Mouse (Mus musculus) lung, postnatal 25 days (tissue): Measurements from ENCODE around the gene Tmem88b.
"Not testable (repeated sequence)": the region's sequence is repeated elsewhere in the genome, so short reads cannot be mapped to it uniquely, and the experiment has no call there.

Experiments
- DNase-seq: peaks from one replicate; pipeline ENCODE4 v3.0.0; 2022; ENCODE audit warnings: low spot score

Tmem88b gene

GRCm38 (mm10) chr4:155760613-155761355, 24.9 kb downstream of the Tmem88b start, which contains the start of gene Atad3a:
Gene Atad3a, minus strand, starts transcription at chr4:155761093.
- peak; percentile 97 for DNase-seq

- DNase-seq = peak; percentile 30
Measured at GRCm38 (mm10) chr4:155759862-155760612, 25.6 kb downstream of the Tmem88b start.

- DNase-seq = no peak
Measured at GRCm38 (mm10) chr4:155757011-155757410, 28.7 kb downstream of the Tmem88b start.

GRCm38 (mm10) chr4:155746575-155747490, 38.8 kb downstream of the Tmem88b start:
- DNase-seq = no peak

- DNase-seq = no peak
Measured at GRCm38 (mm10) chr4:155746036-155746548, 39.6 kb downstream of the Tmem88b start.

- DNase-seq = no peak
Measured at GRCm38 (mm10) chr4:155745136-155745535, 40.5 kb downstream of the Tmem88b start.

- DNase-seq = no peak
Measured at GRCm38 (mm10) chr4:155744474-155744873, 41.2 kb downstream of the Tmem88b start.

GRCm38 (mm10) chr4:155742684-155743083, 43.0 kb downstream of the Tmem88b start:
- DNase-seq = no peak

- not testable (repeated sequence) for DNase-seq
Measured at GRCm38 (mm10) chr4:155740681-155741080, 45.0 kb downstream of the Tmem88b start.

- DNase-seq = no peak
Measured at GRCm38 (mm10) chr4:155739741-155740636, 45.7 kb downstream of the Tmem88b start.

- DNase-seq = no peak
Measured at GRCm38 (mm10) chr4:155739152-155739551, 46.5 kb downstream of the Tmem88b start.

- no peak for DNase-seq
Measured at GRCm38 (mm10) chr4:155738262-155738661, 47.4 kb downstream of the Tmem88b start.

- no peak for DNase-seq
Measured at GRCm38 (mm10) chr4:155736421-155736820, 49.3 kb downstream of the Tmem88b start.

GRCm38 (mm10) chr4:155735788-155736187, 49.9 kb downstream of the Tmem88b start:
- DNase-seq = no peak

- DNase-seq = peak; percentile 12
Measured at GRCm38 (mm10) chr4:155734951-155735702, 50.5 kb downstream of the Tmem88b start.

GRCm38 (mm10) chr4:155734350-155734941, 51.2 kb downstream of the Tmem88b start, which contains the start of gene Tmem240:
Gene Tmem240, plus strand, starts transcription at chr4:155734800.
- DNase-seq = peak; percentile 91

- DNase-seq = no peak
Measured at GRCm38 (mm10) chr4:155733267-155733666, 52.4 kb downstream of the Tmem88b start.
